Mouse (Mus musculus) hindbrain, embryonic 11.5 days (tissue): Measurements from ENCODE around the gene Gm13288. TPM values are rescaled to one million over a fixed set of nuclear protein-coding genes. Genes with fewer than 3 reads are reported as not detected.
"Not testable (repeated sequence)": the region's sequence is repeated elsewhere in the genome, so short reads cannot be mapped to it uniquely, and the experiment has no call there.

Source experiments
- ATAC-seq: fragments of 200-750 bp; cut with Nextera tagmentation; 2 replicates; pipeline ENCODE4 v1.8.0; 2017; ENCODE audit warnings: mild to moderate bottlenecking, moderate TSS enrichment, moderate library complexity; ENCODE audit not compliant: low FRiP score
- DNase-seq: peaks from one replicate; pipeline ENCODE4 v3.0.0-alpha.2; 2015; ENCODE audit warnings: low spot score
- H3K27ac ChIP-seq: fragments of 300-500 bp; sonication (generic); 2 replicates; pipeline ENCODE4 v1.5.1; 2014; ENCODE audit warnings: mild to moderate bottlenecking, low read depth, low read length
- H3K27me3 ChIP-seq: fragments of 300-500 bp; sonication (generic); 2 replicates; pipeline ENCODE4 v1.6.1; 2014; ENCODE audit warnings: mild to moderate bottlenecking, low read length, moderate library complexity, mixed read lengths; ENCODE audit not compliant: control insufficient read depth, insufficient read depth
- H3K36me3 ChIP-seq: fragments of 300-500 bp; sonication (generic); 2 replicates; pipeline ENCODE4 v1.6.1; 2014; ENCODE audit warnings: mild to moderate bottlenecking, low read length, moderate library complexity, mixed read lengths; ENCODE audit not compliant: control insufficient read depth, insufficient read depth
- H3K4me1 ChIP-seq: fragments of 300-500 bp; sonication (generic); replicated peaks from 2 replicates; pipeline ENCODE4 v1.6.1; 2014; ENCODE audit warnings: low read length, mixed read lengths; ENCODE audit not compliant: control insufficient read depth, insufficient read depth
- H3K4me2 ChIP-seq: fragments of 300-500 bp; sonication (generic); replicated peaks from 2 replicates; pipeline ENCODE4 v1.6.1; 2014; ENCODE audit warnings: mild to moderate bottlenecking, low read depth, low read length
- H3K4me3 ChIP-seq: fragments of 300-500 bp; sonication (generic); 2 replicates; pipeline ENCODE4 v1.5.1; 2014; ENCODE audit warnings: low read depth, low read length
- H3K9ac ChIP-seq: fragments of 300-500 bp; sonication (generic); 2 replicates; pipeline ENCODE4 v1.6.1; 2014; ENCODE audit warnings: low read depth, low read length
- H3K9me3 ChIP-seq: fragments of 300-500 bp; sonication (generic); 2 replicates; pipeline ENCODE4 v1.6.1; 2016; ENCODE audit warnings: low read length; ENCODE audit not compliant: control insufficient read depth
- WGBS: fragments of 180-500 bp; shearing (Covaris S2); extraction: QIAGEN DNeasy Blood & Tissue Kit; methylation state at CpG from one replicate; pipeline ENCODE4 v1.1.7; 2014; 5-methylcytosine and 5-hydroxymethylcytosine counted together
- polyA plus RNA-seq: library from polyadenylated mRNA; unstranded; fragments of >200 nt; fragmentation: Nextera tagmentation; extraction: Ambion mirVana; gene quantifications from 2 replicates; pipeline ENCODE4 v1.2.1, GENCODE M21; 2014

The Gm13288 gene
- polyA plus RNA-seq, 1 experiment from 2014 or later = not detected

DNA sequence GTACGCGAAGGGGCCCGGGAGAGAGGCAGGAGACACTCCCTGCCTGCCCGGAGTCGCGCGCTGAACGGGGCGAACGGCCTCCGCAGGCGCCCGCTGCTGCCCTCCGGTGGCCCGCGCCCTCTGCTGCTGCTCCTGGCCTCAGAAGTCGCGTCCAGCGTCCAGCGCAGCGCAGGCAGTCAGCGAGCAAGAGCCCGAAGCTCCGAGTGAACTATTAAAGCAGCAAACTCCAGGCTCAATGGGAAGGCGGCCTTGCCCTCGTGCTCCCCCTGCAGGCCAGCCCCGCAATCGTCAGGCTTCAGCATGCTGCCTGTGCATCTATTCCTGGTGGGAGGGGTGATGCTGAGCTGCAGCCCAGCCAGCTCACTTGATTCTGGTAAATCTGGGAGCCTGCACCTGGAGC, 14.1 kb upstream of the Gm13288 start, which contains the start of gene Gm13278:
TSS of gene Gm13278 (plus strand) at position 301 of the 400 bp plus-strand sequence.
- not testable (repeated sequence) for H3K4me3 ChIP-seq, H3K4me2 ChIP-seq, H3K9me3 ChIP-seq, H3K27me3 ChIP-seq, ATAC-seq, H3K9ac ChIP-seq, H3K4me1 ChIP-seq, DNase-seq, H3K27ac ChIP-seq, H3K36me3 ChIP-seq
- no CpG with 5 or more reads among the region's 28 CpGs for WGBS

DNA sequence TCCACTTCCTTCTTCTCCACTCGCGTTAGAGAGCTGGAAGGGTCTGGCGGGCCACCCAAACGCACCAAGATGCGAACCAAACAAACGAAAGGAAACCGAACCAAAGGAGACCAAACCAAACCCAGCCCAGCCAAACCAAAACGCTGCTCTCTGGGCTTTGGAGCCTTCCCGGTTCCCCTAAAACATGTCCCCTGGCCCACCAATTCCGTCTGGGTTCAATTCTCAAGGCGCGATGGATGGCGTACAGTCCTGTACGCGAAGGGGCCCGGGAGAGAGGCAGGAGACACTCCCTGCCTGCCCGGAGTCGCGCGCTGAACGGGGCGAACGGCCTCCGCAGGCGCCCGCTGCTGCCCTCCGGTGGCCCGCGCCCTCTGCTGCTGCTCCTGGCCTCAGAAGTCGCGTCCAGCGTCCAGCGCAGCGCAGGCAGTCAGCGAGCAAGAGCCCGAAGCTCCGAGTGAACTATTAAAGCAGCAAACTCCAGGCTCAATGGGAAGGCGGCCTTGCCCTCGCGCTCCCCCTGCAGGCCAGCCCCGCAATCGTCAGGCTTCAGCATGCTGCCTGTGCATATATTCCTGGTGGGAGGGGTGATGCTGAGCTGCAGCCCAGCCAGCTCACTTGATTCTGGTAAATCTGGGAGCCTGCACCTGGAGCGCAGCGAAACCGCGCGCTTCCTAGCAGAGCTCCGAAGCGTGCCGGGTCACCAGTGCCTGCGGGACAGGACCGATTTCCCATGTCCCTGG, 11.2 kb upstream of the Gm13288 start, which contains the start of gene Gm13275:
TSS of gene Gm13275 (plus strand) at position 552 of the 740 bp plus-strand sequence.
- not testable (repeated sequence) for H3K4me3 ChIP-seq
- 0% methylated on average over 4 of the region's 52 CpGs for WGBS

DNA sequence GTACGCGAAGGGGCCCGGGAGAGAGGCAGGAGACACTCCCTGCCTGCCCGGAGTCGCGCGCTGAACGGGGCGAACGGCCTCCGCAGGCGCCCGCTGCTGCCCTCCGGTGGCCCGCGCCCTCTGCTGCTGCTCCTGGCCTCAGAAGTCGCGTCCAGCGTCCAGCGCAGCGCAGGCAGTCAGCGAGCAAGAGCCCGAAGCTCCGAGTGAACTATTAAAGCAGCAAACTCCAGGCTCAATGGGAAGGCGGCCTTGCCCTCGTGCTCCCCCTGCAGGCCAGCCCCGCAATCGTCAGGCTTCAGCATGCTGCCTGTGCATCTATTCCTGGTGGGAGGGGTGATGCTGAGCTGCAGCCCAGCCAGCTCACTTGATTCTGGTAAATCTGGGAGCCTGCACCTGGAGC, 8.2 kb upstream of the Gm13288 start, which contains the start of gene Gm13279:
TSS of gene Gm13279 (plus strand) at position 301 of the 400 bp plus-strand sequence.
- not testable (repeated sequence) for H3K27ac ChIP-seq, H3K9ac ChIP-seq, H3K36me3 ChIP-seq, DNase-seq, H3K4me2 ChIP-seq, ATAC-seq, H3K27me3 ChIP-seq, H3K4me1 ChIP-seq, H3K9me3 ChIP-seq, H3K4me3 ChIP-seq
- WGBS = no CpG with 5 or more reads among the region's 28 CpGs

More for the DNA sequence above, 11.2 kb upstream of the Gm13288 start, which contains the start of gene Gm13275:
- not testable (repeated sequence) for H3K9ac ChIP-seq, H3K27me3 ChIP-seq, H3K4me1 ChIP-seq, DNase-seq, H3K36me3 ChIP-seq, ATAC-seq, H3K4me2 ChIP-seq, H3K9me3 ChIP-seq, H3K27ac ChIP-seq

DNA sequence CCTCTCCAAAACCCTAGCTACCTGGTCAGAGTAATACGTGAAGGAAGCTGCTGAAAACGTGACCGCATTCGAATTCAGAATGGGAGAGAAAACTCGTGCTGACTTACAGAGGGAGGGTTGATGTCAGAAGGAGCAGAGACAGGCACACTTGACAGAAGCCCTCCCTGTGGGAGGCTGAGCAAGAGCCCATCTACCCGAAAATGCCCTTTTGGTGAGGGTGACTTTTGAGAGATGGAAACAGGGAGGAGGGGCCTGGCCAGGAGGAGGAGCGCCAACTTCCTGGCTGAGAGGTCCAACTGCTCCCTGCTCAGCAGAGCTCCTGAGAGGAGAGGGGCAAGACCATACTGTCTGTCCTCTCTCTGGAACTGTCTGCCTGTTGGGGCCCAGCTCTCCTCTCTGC, 6.0 kb upstream of the Gm13288 start, which contains the start of gene Gm13285:
TSS of gene Gm13285 (plus strand) at position 301 of the 400 bp plus-strand sequence.
- not testable (repeated sequence) for H3K9me3 ChIP-seq, DNase-seq, H3K36me3 ChIP-seq, H3K27ac ChIP-seq, H3K4me2 ChIP-seq, ATAC-seq, H3K4me3 ChIP-seq, H3K4me1 ChIP-seq, H3K9ac ChIP-seq, H3K27me3 ChIP-seq
- WGBS = 17% methylated on average over 2 of the region's 7 CpGs

DNA sequence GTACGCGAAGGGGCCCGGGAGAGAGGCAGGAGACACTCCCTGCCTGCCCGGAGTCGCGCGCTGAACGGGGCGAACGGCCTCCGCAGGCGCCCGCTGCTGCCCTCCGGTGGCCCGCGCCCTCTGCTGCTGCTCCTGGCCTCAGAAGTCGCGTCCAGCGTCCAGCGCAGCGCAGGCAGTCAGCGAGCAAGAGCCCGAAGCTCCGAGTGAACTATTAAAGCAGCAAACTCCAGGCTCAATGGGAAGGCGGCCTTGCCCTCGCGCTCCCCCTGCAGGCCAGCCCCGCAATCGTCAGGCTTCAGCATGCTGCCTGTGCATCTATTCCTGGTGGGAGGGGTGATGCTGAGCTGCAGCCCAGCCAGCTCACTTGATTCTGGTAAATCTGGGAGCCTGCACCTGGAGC, 2.4 kb upstream of the Gm13288 start, which contains the start of gene Gm13287:
TSS of gene Gm13287 (plus strand) at position 301 of the 400 bp plus-strand sequence.
- H3K27ac ChIP-seq, H3K36me3 ChIP-seq, H3K4me3 ChIP-seq, H3K9ac ChIP-seq, H3K4me1 ChIP-seq, DNase-seq, H3K4me2 ChIP-seq, ATAC-seq, H3K9me3 ChIP-seq, H3K27me3 ChIP-seq: not testable (repeated sequence)
- no CpG with 5 or more reads among the region's 29 CpGs for WGBS

DNA sequence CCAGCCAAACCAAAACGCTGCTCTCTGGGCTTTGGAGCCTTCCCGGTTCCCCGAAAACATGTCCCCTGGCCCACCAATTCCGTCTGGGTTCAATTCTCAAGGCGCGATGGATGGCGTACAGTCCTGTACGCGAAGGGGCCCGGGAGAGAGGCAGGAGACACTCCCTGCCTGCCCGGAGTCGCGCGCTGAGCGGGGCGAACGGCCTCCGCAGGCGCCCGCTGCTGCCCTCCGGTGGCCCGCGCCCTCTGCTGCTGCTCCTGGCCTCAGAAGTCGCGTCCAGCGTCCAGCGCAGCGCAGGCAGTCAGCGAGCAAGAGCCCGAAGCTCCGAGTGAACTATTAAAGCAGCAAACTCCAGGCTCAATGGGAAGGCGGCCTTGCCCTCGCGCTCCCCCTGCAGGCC, 430 bp downstream of the Gm13288 start:
- H3K36me3 ChIP-seq, H3K27me3 ChIP-seq, H3K9me3 ChIP-seq, ATAC-seq, DNase-seq, H3K27ac ChIP-seq, H3K4me1 ChIP-seq, H3K9ac ChIP-seq, H3K4me3 ChIP-seq, H3K4me2 ChIP-seq: not testable (repeated sequence)
- WGBS = 0% methylated on average over 6 of the region's 34 CpGs

DNA sequence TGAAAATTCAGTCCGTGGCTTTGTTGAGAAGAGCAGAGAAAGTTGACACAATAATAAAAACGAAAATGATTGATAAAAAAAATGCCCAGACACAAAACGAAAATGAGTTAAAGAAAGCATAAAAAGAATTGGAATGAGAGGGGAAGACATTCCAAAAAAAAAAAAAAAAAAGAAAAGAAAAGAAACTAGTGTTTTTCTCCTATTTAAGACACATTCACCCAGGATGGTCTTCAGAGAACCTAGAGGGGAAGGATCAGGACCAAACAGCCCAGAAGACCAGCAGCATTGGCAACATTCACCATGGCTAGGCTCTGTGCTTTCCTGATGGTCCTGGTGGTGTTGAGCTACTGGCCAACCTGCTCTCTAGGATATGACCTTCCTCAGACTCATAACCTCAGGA, 10.6 kb downstream of the Gm13288 start, which contains the start of gene Ifna7:
TSS of gene Ifna7 (plus strand) at position 301 of the 400 bp plus-strand sequence.
- Histone ChIP-seq H3K9ac (no peak within 1 kb of the TSS), H3K4me1 (no peaks in the 10 kb centered on the region), H3K4me3 (no peak within 1 kb of the TSS), H3K9me3 (no peaks in the 10 kb centered on the region), H3K27ac (no peak within 1 kb of the TSS), H3K4me2 (no peak within 1 kb of the TSS), H3K36me3 (no peaks in the 10 kb centered on the region), H3K27me3 (no peaks in the 10 kb centered on the region)
- 75% methylated on average over 3 of the region's 3 CpGs for WGBS
- ATAC-seq = no peak
- no peak for DNase-seq

DNA sequence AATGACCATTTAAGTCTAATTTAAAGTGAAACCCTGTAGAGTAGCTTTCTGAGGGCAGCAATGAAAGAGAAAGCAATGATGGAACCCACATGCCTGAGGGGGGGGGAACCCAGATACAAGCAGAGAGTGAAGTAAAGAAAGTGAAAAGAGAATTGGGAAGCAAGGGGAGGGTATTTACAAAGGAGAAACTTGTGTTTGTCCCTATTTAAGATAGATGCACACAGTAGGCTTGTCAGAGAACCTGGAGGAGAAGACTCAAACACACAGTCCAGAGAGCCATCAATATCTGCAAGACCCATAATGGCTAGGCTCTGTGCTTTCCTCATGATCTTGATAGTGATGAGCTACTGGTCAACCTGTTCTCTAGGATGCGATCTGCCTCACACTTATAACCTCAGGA, 14.3 kb downstream of the Gm13288 start, which contains the start of gene Ifna11:
TSS of gene Ifna11 (plus strand) at position 301 of the 400 bp plus-strand sequence.
- H3K4me2 ChIP-seq = no peak within 1 kb of the TSS
- H3K4me1 ChIP-seq = no peaks in the 10 kb centered on the region
- DNase-seq = no peak
- H3K9me3 ChIP-seq = no peaks in the 10 kb centered on the region
- H3K36me3 ChIP-seq = no peaks in the 10 kb centered on the region
- no peaks in the 10 kb centered on the region for H3K27me3 ChIP-seq
- WGBS = 81% methylated on average over 1 of the region's 1 CpGs
- H3K4me3 ChIP-seq = no peak within 1 kb of the TSS
- no peak within 1 kb of the TSS for H3K9ac ChIP-seq
- ATAC-seq = no peak
- no peak within 1 kb of the TSS for H3K27ac ChIP-seq

DNA sequence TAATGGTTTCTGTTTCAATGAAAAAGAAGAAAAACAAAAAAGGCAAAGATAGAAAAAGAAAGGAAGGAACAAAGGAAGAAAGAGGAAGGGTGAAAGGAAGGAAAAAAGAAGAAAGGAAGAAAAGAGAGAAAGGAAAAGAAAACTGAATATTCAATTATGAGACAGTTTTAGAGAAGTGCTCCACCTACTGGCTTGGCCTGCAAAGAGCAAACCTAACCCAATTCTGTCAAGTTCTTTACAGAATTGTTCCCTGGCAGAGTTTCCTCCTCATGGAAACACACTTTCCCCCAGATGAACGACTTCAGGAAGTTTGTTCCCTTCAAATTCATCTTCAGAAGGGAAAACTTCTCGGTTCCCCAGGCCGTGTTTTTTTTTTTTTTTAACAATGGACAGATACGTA, 17.7 kb downstream of the Gm13288 start:
- Histone ChIP-seq H3K9ac (no peak overlapping the region), H3K4me1 (no peaks in the 10 kb centered on the region), H3K9me3 (no peaks in the 10 kb centered on the region), H3K4me3 (no peak overlapping the region), H3K27ac (no peak overlapping the region), H3K27me3 (no peaks in the 10 kb centered on the region), H3K4me2 (no peak overlapping the region), H3K36me3 (no peaks in the 10 kb centered on the region)
- ATAC-seq (no peak), DNase-seq (peak; percentile 27)
- 27% methylated on average over 4 of the region's 4 CpGs for WGBS
